Comparison of ENCODE assay signal across 24 mouse cellular contexts in genomic region chr7:127930636-127931035, GRCm38 (mm10). TPM values are rescaled to one million over a fixed set of nuclear protein-coding genes. Genes with fewer than 3 reads are reported as not detected.
A peak's percentile ranks its signal among the peaks of the same experiment; 100 is the strongest.
DNase-seq lines count a peak whose midpoint lies in the region; ATAC-seq and TF ChIP-seq lines count a peak whose summit lies in the region.
"Had no signal": no experiment of that assay in that cellular context is flagged by ENCODE, and none has a peak within 500 bp of the region (broad histone marks: within the 10 kb centered on the region; RNA-seq: fewer than 3 reads in every experiment).

No protein-coding gene starts in this region.

- 0 out of 2 replicates have a peak overlapping the region, but pooled peaks have one; percentile 23 for H3K4me3 ChIP-seq in kidney, adult 2 months (ENCODE audit: insufficient read depth, low read depth, low read length)
- H3K4me3 ChIP-seq in lung, embryonic 14.5 days (ENCODE audit: low read depth, low read length) = no peak overlapping the region
- H3K4me3 ChIP-seq in intestine, embryonic 16.5 days (ENCODE audit: low read length) = no peak overlapping the region
- peak overlapping the region; percentile 47; the same call in 1 of the 2 replicates for H3K4me3 ChIP-seq in stomach, embryonic 15.5 days (replicated peaks)
- H3K4me3 ChIP-seq: erythroblast, embryonic 14.5 days; forebrain, embryonic 12.5 days; heart, adult 2 months; hindbrain, embryonic 12.5 days; left cerebral cortex, adult 2 months; liver, embryonic 15.5 days; midbrain, embryonic 15.5 days; neural tube, embryonic 12.5 days had no signal

- H3K36me3 ChIP-seq in kidney, adult 2 months (ENCODE audit: control insufficient read depth, insufficient read depth, low read length) = peaks cover 7% of the 10 kb centered on the region; the same call in 1 of the 2 replicates
- peaks cover 15% of the 10 kb centered on the region for H3K36me3 ChIP-seq in lung, embryonic 14.5 days (ENCODE audit: insufficient read depth)
- 0 out of 2 replicates have a peak, but pooled peaks cover 3% of the 10 kb centered on the region for H3K36me3 ChIP-seq in intestine, embryonic 16.5 days (ENCODE audit: control insufficient read depth, insufficient read depth, low read length)
- H3K36me3 ChIP-seq in stomach, embryonic 15.5 days = peaks cover 4% of the 10 kb centered on the region; the same call in 1 of the 2 replicates

- 36% methylated on average over 5 of the region's 5 CpGs for WGBS in kidney, adult 2 months
- 62% methylated on average over 5 of the region's 5 CpGs for WGBS in lung, embryonic 14.5 days
- 72% methylated on average over 5 of the region's 5 CpGs for WGBS in intestine, embryonic 16.5 days
- WGBS in stomach, embryonic 15.5 days = 69% methylated on average over 5 of the region's 5 CpGs

- no peak for TF ChIP-seq POLR2A in kidney, adult 2 months (IDR thresholded peaks at IDR 0.05; ENCODE audit: low read depth, low read length)

- H3K9ac ChIP-seq in lung, embryonic 14.5 days = no peak overlapping the region
- no peak overlapping the region for H3K9ac ChIP-seq in intestine, embryonic 16.5 days (ENCODE audit: low read depth, low read length)
- H3K9ac ChIP-seq in stomach, embryonic 15.5 days = no peak overlapping the region
- H3K9ac ChIP-seq: embryonic facial prominence, embryonic 12.5 days; forebrain, embryonic 12.5 days; liver, embryonic 15.5 days; midbrain, embryonic 15.5 days; neural tube, embryonic 12.5 days had no signal

- H3K27ac ChIP-seq in kidney, adult 2 months (ENCODE audit: insufficient read depth, low read depth, low read length) = peak overlapping the region; percentile 46
- H3K27ac ChIP-seq in lung, embryonic 14.5 days (ENCODE audit: low read depth) = peak overlapping the region; percentile 56; the same call in 1 of the 2 replicates
- peak overlapping the region; percentile 64; the same call in 1 of the 2 replicates for H3K27ac ChIP-seq in intestine, embryonic 16.5 days (ENCODE audit: low read length)
- H3K27ac ChIP-seq in stomach, embryonic 15.5 days = peak overlapping the region; percentile 95
- H3K27ac ChIP-seq: forebrain, embryonic 12.5 days; heart, adult 2 months; hindbrain, embryonic 12.5 days; left cerebral cortex, adult 2 months; macrophage; midbrain, embryonic 15.5 days; neural tube, embryonic 12.5 days had no signal

- peak overlapping the region; percentile 57 for H3K4me2 ChIP-seq in lung, embryonic 14.5 days
- H3K4me2 ChIP-seq in intestine, embryonic 16.5 days (ENCODE audit: low read depth, low read length) = peak overlapping the region; percentile 42
- peak overlapping the region; percentile 51; the same call in 1 of the 2 replicates for H3K4me2 ChIP-seq in stomach, embryonic 15.5 days
- H3K4me2 ChIP-seq: hindbrain, embryonic 12.5 days; midbrain, embryonic 15.5 days; neural tube, embryonic 12.5 days had no signal

- H3K4me1 ChIP-seq in kidney, adult 2 months (ENCODE audit: control insufficient read depth, insufficient read depth, low read length) = peaks cover 57% of the 10 kb centered on the region
- peaks cover 6% of the 10 kb centered on the region for H3K4me1 ChIP-seq in lung, embryonic 14.5 days (ENCODE audit: insufficient read depth)
- peaks cover 47% of the 10 kb centered on the region for H3K4me1 ChIP-seq in intestine, embryonic 16.5 days (ENCODE audit: control insufficient read depth, insufficient read depth, low read length)
- H3K4me1 ChIP-seq in stomach, embryonic 15.5 days = peaks cover 44% of the 10 kb centered on the region

- H3K27me3 ChIP-seq in kidney, adult 2 months (replicated peaks; ENCODE audit: control insufficient read depth, insufficient read depth, low read length) = no peaks in the 10 kb centered on the region
- peaks cover 5% of the 10 kb centered on the region; the same call in 1 of the 2 replicates for H3K27me3 ChIP-seq in lung, embryonic 14.5 days (ENCODE audit: insufficient read depth, low read length)
- no peaks in the 10 kb centered on the region for H3K27me3 ChIP-seq in intestine, embryonic 16.5 days (replicated peaks; ENCODE audit: control insufficient read depth, insufficient read depth, low read length)
- no peaks in the 10 kb centered on the region for H3K27me3 ChIP-seq in stomach, embryonic 15.5 days (replicated peaks)

- H3K9me3 ChIP-seq in lung, embryonic 14.5 days (ENCODE audit: low read depth, low read length) = no peaks in the 10 kb centered on the region
- no peaks in the 10 kb centered on the region for H3K9me3 ChIP-seq in intestine, embryonic 16.5 days (ENCODE audit: control insufficient read depth, low read length)
- H3K9me3 ChIP-seq in stomach, embryonic 15.5 days = no peaks in the 10 kb centered on the region
- H3K9me3 ChIP-seq: embryonic facial prominence, embryonic 12.5 days; forebrain, embryonic 12.5 days; heart, embryonic 13.5 days; hindbrain, embryonic 12.5 days; liver, embryonic 15.5 days; midbrain, embryonic 15.5 days; neural tube, embryonic 12.5 days had no signal

- ATAC-seq in lung, embryonic 14.5 days (ENCODE audit: insufficient read depth) = no peak
- no peak for ATAC-seq in intestine, embryonic 16.5 days
- ATAC-seq in stomach, embryonic 15.5 days (ENCODE audit: insufficient read depth, low FRiP score, low read depth) = no peak
- ATAC-seq: midbrain, embryonic 15.5 days had no signal

- no peak for TF ChIP-seq CTCF in kidney, adult 2 months (conservative IDR thresholded peaks at IDR 0.05; ENCODE audit: insufficient read depth, insufficient read length, low read depth, low read length)
- TF ChIP-seq CTCF in lung, embryonic 14.5 days (IDR thresholded peaks at IDR 0.05; ENCODE audit: low read depth) = no peak

- peak; percentile 52 for DNase-seq in kidney, adult 2 months
- DNase-seq in kidney, adult 8-10 months = no peak
- no peak for DNase-seq in lung, embryonic 14.5 days
- DNase-seq in lung, postnatal 10 days = no peak
- DNase-seq in embryo, embryonic 10 days (ENCODE audit: low spot score) = no peak
- DNase-seq: adrenal gland, postnatal 14 days; cerebellum, adult 9-10 months; gastrocnemius, postnatal 36 days; heart, adult 2 months; heart, postnatal 14 days; layer of hippocampus, adult 9-11 months had no signal

RNA-seq across cellular contexts. Expression of gene Prss8, which starts 0.7 kb away (rescaled TPM):
- polyA plus RNA-seq in kidney, adult 2 months (2012; rRNA removed) = 745 and 858 TPM in 2 replicates
- polyA plus RNA-seq in lung, embryonic 14.5 days (2014; fragmentation: Nextera tagmentation; extraction: Ambion mirVana) = 48.8 and 51.7 TPM in 2 replicates
- 82.2 and 90.8 TPM in 2 replicates for polyA plus RNA-seq in intestine, embryonic 16.5 days (2015; fragmentation: Nextera tagmentation; extraction: Ambion mirVana)
- polyA plus RNA-seq in stomach, embryonic 15.5 days (2015; fragmentation: Nextera tagmentation; extraction: Ambion mirVana) = 61.2 and 70.2 TPM in 2 replicates
- polyA plus RNA-seq: C2C12; erythroblast, embryonic 14.5 days; macrophage had no signal

RNA-seq across cellular contexts. Expression of gene Prss36, which starts 15.9 kb away (rescaled TPM):
- polyA plus RNA-seq in kidney, adult 2 months (2012; rRNA removed) = 21.9 and 28.4 TPM in 2 replicates
- 9.2 and 9.7 TPM in 2 replicates for polyA plus RNA-seq in lung, embryonic 14.5 days (2014; fragmentation: Nextera tagmentation; extraction: Ambion mirVana)
- 9.6 and 10.3 TPM in 2 replicates for polyA plus RNA-seq in intestine, embryonic 16.5 days (2015; fragmentation: Nextera tagmentation; extraction: Ambion mirVana)
- 10.8 and 10.9 TPM in 2 replicates for polyA plus RNA-seq in stomach, embryonic 15.5 days (2015; fragmentation: Nextera tagmentation; extraction: Ambion mirVana)

RNA-seq across cellular contexts. Expression of gene Kat8, which starts 18.3 kb away (rescaled TPM):
- polyA plus RNA-seq in kidney, adult 2 months (2012; rRNA removed) = 11.8 and 12.2 TPM in 2 replicates
- polyA plus RNA-seq in lung, embryonic 14.5 days (2014; fragmentation: Nextera tagmentation; extraction: Ambion mirVana) = 39.5 and 42.8 TPM in 2 replicates
- polyA plus RNA-seq in intestine, embryonic 16.5 days (2015; fragmentation: Nextera tagmentation; extraction: Ambion mirVana) = 27.3 and 29.2 TPM in 2 replicates
- 35.0 and 35.6 TPM in 2 replicates for polyA plus RNA-seq in stomach, embryonic 15.5 days (2015; fragmentation: Nextera tagmentation; extraction: Ambion mirVana)

RNA-seq across cellular contexts. Expression of gene Bckdk, which starts 26.8 kb away (rescaled TPM):
- 148 and 163 TPM in 2 replicates for polyA plus RNA-seq in kidney, adult 2 months (2012; rRNA removed)
- 152 and 169 TPM in 2 replicates for polyA plus RNA-seq in lung, embryonic 14.5 days (2014; fragmentation: Nextera tagmentation; extraction: Ambion mirVana)
- polyA plus RNA-seq in intestine, embryonic 16.5 days (2015; fragmentation: Nextera tagmentation; extraction: Ambion mirVana) = 184 and 198 TPM in 2 replicates
- 145 and 157 TPM in 2 replicates for polyA plus RNA-seq in stomach, embryonic 15.5 days (2015; fragmentation: Nextera tagmentation; extraction: Ambion mirVana)

RNA-seq across cellular contexts. Expression of gene Vkorc1, which starts 35.2 kb away (rescaled TPM):
- polyA plus RNA-seq in kidney, adult 2 months (2012; rRNA removed) = 289 and 293 TPM in 2 replicates
- polyA plus RNA-seq in lung, embryonic 14.5 days (2014; fragmentation: Nextera tagmentation; extraction: Ambion mirVana) = 127 and 129 TPM in 2 replicates
- 260 and 261 TPM in 2 replicates for polyA plus RNA-seq in intestine, embryonic 16.5 days (2015; fragmentation: Nextera tagmentation; extraction: Ambion mirVana)
- polyA plus RNA-seq in stomach, embryonic 15.5 days (2015; fragmentation: Nextera tagmentation; extraction: Ambion mirVana) = 186 and 190 TPM in 2 replicates

Comparison
In these comparisons a context has a peak if more than half of its experiments do, and no peak if none do; other contexts are left out.
1. H3K4me3 ChIP-seq: peak in kidney, adult 2 months (single experiment) and stomach, embryonic 15.5 days (single experiment); none in lung, embryonic 14.5 days (single experiment) and intestine, embryonic 16.5 days (single experiment).
2. Peak in every context shown above with its lines, with median percentiles within 50 percentile points of each other: H3K27ac ChIP-seq and H3K4me2 ChIP-seq.